Mouse (Mus musculus): Measurements from ENCODE around the gene Gm10188.

The Gm10188 gene

GRCm38 (mm10) chr1:132194624-132195023 is 34.9 kb downstream of the Gm10188 start:
- peak in 1 of 2 experiments; percentile 29 for DNase-seq

- DNase-seq = no peak
Measured at GRCm38 (mm10) chr1:132193806-132194205, 35.8 kb downstream of the Gm10188 start.

GRCm38 (mm10) chr1:132191786-132192680 is 37.5 kb downstream of the Gm10188 start:
- no peak for DNase-seq

- DNase-seq = no peak
Measured at GRCm38 (mm10) chr1:132191093-132191785, 38.3 kb downstream of the Gm10188 start, which contains the start of the genes Lemd1 and AC124108.1. Gene Lemd1, plus strand, starts transcription at chr1:132191431. Gene AC124108.1, plus strand, starts transcription at chr1:132191457.

GRCm38 (mm10) chr1:132190621-132191092 is 38.9 kb downstream of the Gm10188 start:
- DNase-seq = no peak

GRCm38 (mm10) chr1:132190040-132190513 is 39.5 kb downstream of the Gm10188 start:
- peak in 1 of 2 experiments; percentile 33 for DNase-seq

GRCm38 (mm10) chr1:132189231-132189630 is 40.3 kb downstream of the Gm10188 start:
- DNase-seq = no peak

GRCm38 (mm10) chr1:132188442-132189066 is 41.0 kb downstream of the Gm10188 start:
- no peak for DNase-seq

GRCm38 (mm10) chr1:132186303-132186702 is 43.3 kb downstream of the Gm10188 start:
- no peak for DNase-seq
